Mouse (Mus musculus) cerebellum, adult 2 months (tissue): ENCODE data around the gene Smc5.

Experiments used
- CTCF ChIP-seq: fragments of 200-500 bp; IDR thresholded peaks from 2 replicates; pipeline ENCODE4 v1.5.1; 2011; ENCODE audit warnings: low read depth, mild to moderate bottlenecking, control low read depth, low read length, moderate library complexity, borderline replicate concordance; ENCODE audit not compliant: insufficient read depth
- POLR2A ChIP-seq: fragments of 200-500 bp; IDR thresholded peaks from 2 replicates; pipeline ENCODE4 v1.6.1; 2011; ENCODE audit warnings: low read length, control low read depth, borderline replicate concordance; ENCODE audit not compliant: insufficient read depth

- no peak for TF ChIP-seq CTCF
- TF ChIP-seq POLR2A = no peak
Observed at GRCm38 (mm10) chr19:23178533-23178932, 95.2 kb downstream of the Smc5 start.
